In genomic region chr4:55689479-55689878, GRCm38 (mm10) we compare ENCODE assay signal across 29 mouse cellular contexts.
DNase-seq lines count a peak whose midpoint lies in the region; ATAC-seq and TF ChIP-seq lines count a peak whose summit lies in the region.
"Had no signal": no experiment of that assay in that cellular context is flagged by ENCODE, and none has a peak within 500 bp of the region (broad histone marks: within the 10 kb centered on the region; RNA-seq: fewer than 3 reads in every experiment).

No protein-coding gene starts in this region.

- WGBS in embryonic facial prominence, embryonic 14.5 days: 71% methylated on average over 1 of the region's 1 CpGs
- WGBS in embryonic facial prominence, embryonic 10.5 days: 80% methylated on average over 1 of the region's 1 CpGs
- WGBS in heart, adult 2 months: 39% methylated on average over 1 of the region's 1 CpGs
- 85% methylated on average over 1 of the region's 1 CpGs for WGBS in hindbrain, embryonic 13.5 days

- no peak overlapping the region for H3K9ac ChIP-seq in embryonic facial prominence, embryonic 14.5 days (ENCODE audit: low read depth, low read length)
- H3K9ac ChIP-seq in heart, adult 2 months (ENCODE audit: low read depth, low read length): no peak overlapping the region; the same call in 1 of the 2 replicates
- no peak overlapping the region for H3K9ac ChIP-seq in hindbrain, embryonic 13.5 days
- H3K9ac ChIP-seq: embryonic facial prominence, embryonic 13.5 days; heart, embryonic 13.5 days; hindbrain, embryonic 15.5 days; limb, embryonic 12.5 days; lung, embryonic 15.5 days had no signal

- TF ChIP-seq EP300 in heart, adult 2 months (IDR thresholded peaks at IDR 0.05; ENCODE audit: insufficient read depth, low read depth, low read length): no peak

- no peak overlapping the region for H3K27ac ChIP-seq in embryonic facial prominence, embryonic 14.5 days (replicated peaks; ENCODE audit: low read depth, low read length)
- H3K27ac ChIP-seq in embryonic facial prominence, embryonic 10.5 days (replicated peaks): no peak overlapping the region
- H3K27ac ChIP-seq in heart, adult 2 months: peak overlapping the region; percentile 89
- peak overlapping the region; percentile 53; the same call in 1 of the 2 replicates for H3K27ac ChIP-seq in layer of hippocampus, adult 2 months
- H3K27ac ChIP-seq in hindbrain, embryonic 13.5 days: no peak overlapping the region
- H3K27ac ChIP-seq: embryonic facial prominence, embryonic 13.5 days; heart, embryonic 13.5 days; hindbrain, embryonic 15.5 days; kidney, postnatal 0 days; limb, embryonic 12.5 days; lung, embryonic 15.5 days had no signal

- no peak for TF ChIP-seq CTCF in heart, adult 2 months (IDR thresholded peaks at IDR 0.05)
- no peak for TF ChIP-seq CTCF in layer of hippocampus, adult 2 months (conservative IDR thresholded peaks at IDR 0.05)

- peak; percentile 28; the same call in 1 of the 2 replicates for TF ChIP-seq POLR2A in heart, adult 2 months (IDR thresholded peaks at IDR 0.05; ENCODE audit: insufficient read depth, low read depth, low read length)

- no peak for ATAC-seq in embryonic facial prominence, embryonic 14.5 days (ENCODE audit: low read depth)
- no peak for ATAC-seq in hindbrain, embryonic 13.5 days (ENCODE audit: low FRiP score)
- ATAC-seq: forebrain, embryonic 16.5 days; inflammation-experienced regulatory T-cells, adult 6 months; midbrain, embryonic 16.5 days; Patski had no signal

- intact Hi-C loops in heart, adult 2 months (cut with DNase I): no loop called here
- intact Hi-C loops in heart, postnatal 10 days (cut with DNase I): no loop called here

- peak; percentile 49 for DNase-seq in embryonic facial prominence, embryonic 14.5 days (ENCODE audit: low spot score)
- DNase-seq in embryonic facial prominence, embryonic 10.5 days (ENCODE audit: low spot score): no peak
- DNase-seq in heart, adult 2 months: peak in 1 of 2 experiments; percentile 56
- no peak for DNase-seq in heart, postnatal 4 days
- no peak for DNase-seq in layer of hippocampus, adult 2 months (ENCODE audit: low spot score in 2 of 2)
- DNase-seq in layer of hippocampus, adult 11-12 months (ENCODE audit: low spot score): no peak
- DNase-seq in heart, postnatal 10 days: peak; percentile 41 to 44
- DNase-seq: adrenal gland, postnatal 14 days; cerebellum, adult 18-20 months; cerebellum, postnatal 36 days; gastrocnemius, postnatal 10 days; kidney, adult 11 months; lung, postnatal 36 days; right cerebral cortex, postnatal 4 days; thymus, postnatal 4 days had no signal

- H3K4me1 ChIP-seq in embryonic facial prominence, embryonic 14.5 days (ENCODE audit: control insufficient read depth, insufficient read depth, low read length): no peaks in the 10 kb centered on the region
- H3K4me1 ChIP-seq in embryonic facial prominence, embryonic 10.5 days: no peaks in the 10 kb centered on the region
- peaks cover 6% of the 10 kb centered on the region for H3K4me1 ChIP-seq in heart, adult 2 months (ENCODE audit: control insufficient read depth, insufficient read depth, low read length)
- no peaks in the 10 kb centered on the region for H3K4me1 ChIP-seq in hindbrain, embryonic 13.5 days (replicated peaks)
- H3K4me1 ChIP-seq: heart, embryonic 13.5 days; hindbrain, embryonic 15.5 days; limb, embryonic 12.5 days; lung, embryonic 15.5 days had no signal

- H3K27me3 ChIP-seq in embryonic facial prominence, embryonic 14.5 days (replicated peaks; ENCODE audit: control insufficient read depth, insufficient read depth, low read length): no peaks in the 10 kb centered on the region
- H3K27me3 ChIP-seq in embryonic facial prominence, embryonic 10.5 days (replicated peaks; ENCODE audit: low read depth, poor library complexity, severe bottlenecking): no peaks in the 10 kb centered on the region
- H3K27me3 ChIP-seq in heart, adult 2 months (ENCODE audit: control insufficient read depth, insufficient read depth, low read length): no peaks in the 10 kb centered on the region
- H3K27me3 ChIP-seq in hindbrain, embryonic 13.5 days: no peaks in the 10 kb centered on the region
- H3K27me3 ChIP-seq: embryonic facial prominence, embryonic 13.5 days; hindbrain, embryonic 15.5 days; limb, embryonic 12.5 days; lung, embryonic 15.5 days; Patski had no signal

- H3K9me3 ChIP-seq in embryonic facial prominence, embryonic 14.5 days (ENCODE audit: control insufficient read depth, low read length): no peaks in the 10 kb centered on the region
- H3K9me3 ChIP-seq in embryonic facial prominence, embryonic 10.5 days: no peaks in the 10 kb centered on the region
- no peaks in the 10 kb centered on the region for H3K9me3 ChIP-seq in hindbrain, embryonic 13.5 days
- H3K9me3 ChIP-seq: embryonic facial prominence, embryonic 13.5 days; heart, embryonic 13.5 days; hindbrain, embryonic 15.5 days; limb, embryonic 12.5 days; lung, embryonic 15.5 days had no signal

- no peaks in the 10 kb centered on the region for H3K36me3 ChIP-seq in embryonic facial prominence, embryonic 14.5 days (ENCODE audit: control insufficient read depth, insufficient read depth, low read length)
- H3K36me3 ChIP-seq in embryonic facial prominence, embryonic 10.5 days (replicated peaks): no peaks in the 10 kb centered on the region
- H3K36me3 ChIP-seq in heart, adult 2 months (ENCODE audit: control insufficient read depth, insufficient read depth, low read length): peaks cover 4% of the 10 kb centered on the region
- no peaks in the 10 kb centered on the region for H3K36me3 ChIP-seq in hindbrain, embryonic 13.5 days
- H3K36me3 ChIP-seq: embryonic facial prominence, embryonic 13.5 days; heart, embryonic 13.5 days; hindbrain, embryonic 15.5 days; limb, embryonic 12.5 days; lung, embryonic 15.5 days had no signal

- H3K4me2 ChIP-seq in embryonic facial prominence, embryonic 14.5 days (ENCODE audit: low read depth, low read length): no peak overlapping the region
- H3K4me2 ChIP-seq in hindbrain, embryonic 13.5 days: no peak overlapping the region
- H3K4me2 ChIP-seq: embryonic facial prominence, embryonic 13.5 days; heart, embryonic 13.5 days; hindbrain, embryonic 15.5 days; limb, embryonic 12.5 days; liver, embryonic 11.5 days; lung, embryonic 15.5 days; midbrain, embryonic 11.5 days had no signal

- no peak overlapping the region for H3K4me3 ChIP-seq in embryonic facial prominence, embryonic 14.5 days (ENCODE audit: low read depth, low read length)
- no peak overlapping the region for H3K4me3 ChIP-seq in embryonic facial prominence, embryonic 10.5 days
- H3K4me3 ChIP-seq in heart, adult 2 months: no peak overlapping the region
- no peak overlapping the region for H3K4me3 ChIP-seq in layer of hippocampus, adult 2 months
- no peak overlapping the region for H3K4me3 ChIP-seq in hindbrain, embryonic 13.5 days
- H3K4me3 ChIP-seq: embryonic facial prominence, embryonic 13.5 days; erythroblast, embryonic 14.5 days; heart, embryonic 13.5 days; hindbrain, embryonic 15.5 days; limb, embryonic 12.5 days; lung, embryonic 15.5 days had no signal

- no peaks in the 10 kb centered on the region for H3K79me2 ChIP-seq in heart, adult 2 months (replicated peaks; ENCODE audit: control insufficient read depth, insufficient read depth, low read length)

Comparison
In these comparisons a context has a peak if more than half of its experiments do, and no peak if none do; other contexts are left out.
1. DNase-seq: peak in embryonic facial prominence, embryonic 14.5 days (single experiment) and heart, postnatal 10 days (2 of 2); none in embryonic facial prominence, embryonic 10.5 days (single experiment), heart, postnatal 4 days (single experiment), layer of hippocampus, adult 2 months (0 of 2) and layer of hippocampus, adult 11-12 months (single experiment).
2. H3K27ac ChIP-seq: peak in heart, adult 2 months (single experiment) and layer of hippocampus, adult 2 months (single experiment); none in embryonic facial prominence, embryonic 14.5 days (single experiment), embryonic facial prominence, embryonic 10.5 days (single experiment) and hindbrain, embryonic 13.5 days (single experiment).